Mouse (Mus musculus) ES-E14 (cell line): ENCODE measurements around the gene Fam240b. TPM values are rescaled to one million over a fixed set of nuclear protein-coding genes. Genes with fewer than 3 reads are reported as not detected.

Experiments used
- DNase-seq: peaks from one replicate; pipeline ENCODE4 v3.0.0-alpha.2; 2013; ENCODE audit warnings: low read depth, low spot score
- H3K27ac ChIP-seq: 2 replicates; pipeline ENCODE4 v1.5.1; 2012; ENCODE audit warnings: low read depth, mild to moderate bottlenecking, low read length, moderate library complexity, mixed read lengths; ENCODE audit not compliant: poor library complexity, insufficient read depth, severe bottlenecking
- H3K36me3 ChIP-seq: 2 replicates; pipeline ENCODE4 v1.6.1; 2012; ENCODE audit warnings: mild to moderate bottlenecking, low read length, moderate library complexity, mixed read lengths; ENCODE audit not compliant: control insufficient read depth, poor library complexity, insufficient read depth, severe bottlenecking
- H3K4me1 ChIP-seq, 2 experiments: fragments of 150-350 bp in 1 of 2; sonication (generic) in 1 of 2; 2 replicates each; pipeline ENCODE4 v1.6.1; 2012; ENCODE audit warnings: low read length in 2 of 2, mild to moderate bottlenecking in 1 of 2, mixed read lengths in 1 of 2; ENCODE audit not compliant: control insufficient read depth in 2 of 2, insufficient read depth in 2 of 2, poor library complexity in 1 of 2
- H3K4me3 ChIP-seq, 2 experiments: fragments of 150-350 bp in 1 of 2; sonication (generic) in 1 of 2; 2 replicates each; pipeline ENCODE4 v1.5.1; 2012; ENCODE audit warnings: low read length in 2 of 2, low read depth in 1 of 2, mild to moderate bottlenecking in 1 of 2, mixed read lengths in 1 of 2; ENCODE audit not compliant: insufficient read depth in 1 of 2, poor library complexity in 1 of 2, severe bottlenecking in 1 of 2
- H3K9ac ChIP-seq: 2 replicates; pipeline ENCODE4 v1.6.1; 2012; ENCODE audit warnings: low read depth, mild to moderate bottlenecking, low read length, mixed read lengths; ENCODE audit not compliant: poor library complexity, insufficient read depth, severe bottlenecking
- H3K9me3 ChIP-seq: fragments of 150-350 bp; sonication (generic); 2 replicates; pipeline ENCODE4 v1.6.1; 2012; ENCODE audit warnings: low read depth, mild to moderate bottlenecking, low read length; ENCODE audit not compliant: control insufficient read depth, insufficient read depth
- CHD2 ChIP-seq: IDR thresholded peaks from 2 replicates; pipeline ENCODE4 v1.6.1; 2014; ENCODE audit warnings: mild to moderate bottlenecking, low read depth, low read length, inconsistent platforms
- HCFC1 ChIP-seq: IDR thresholded peaks from 2 replicates; pipeline ENCODE4 v1.6.1; 2012; ENCODE audit warnings: low read length, inconsistent platforms, borderline replicate concordance; ENCODE audit not compliant: insufficient read depth
- MAFK ChIP-seq: IDR thresholded peaks from 2 replicates; pipeline ENCODE4 v1.6.1; 2014; ENCODE audit warnings: mild to moderate bottlenecking, low read depth, low read length, inconsistent platforms; ENCODE audit not compliant: insufficient read depth
- ZC3H11A ChIP-seq: IDR thresholded peaks from 2 replicates; pipeline ENCODE4 v1.6.1; 2012; ENCODE audit warnings: low read depth, mild to moderate bottlenecking, inconsistent platforms, low read length, borderline replicate concordance
- ZNF384 ChIP-seq: IDR thresholded peaks from 2 replicates; pipeline ENCODE4 v1.6.1; 2012; ENCODE audit warnings: low read depth, low read length, inconsistent platforms
- in situ Hi-C, 2 experiments: fragments of 600-800 bp; cut with MboI; formaldehyde crosslinking; loops; one replicate each; pipeline ENCODE4 v1.15.1; 2025; ENCODE audit warnings: low sequenced_read_pairs in 2 of 2, inconsistent platforms in 1 of 2; ENCODE audit not compliant: unreplicated experiment in 2 of 2
- total RNA-seq: library from RNA; depleted of rRNA; stranded (reverse); fragments of 300-350 nt; gene quantifications from 2 replicates; pipeline ENCODE4 v1.2.3, GENCODE M21; 2012

Gene Fam240b
- total RNA-seq, 1 experiment: not detected

DNA sequence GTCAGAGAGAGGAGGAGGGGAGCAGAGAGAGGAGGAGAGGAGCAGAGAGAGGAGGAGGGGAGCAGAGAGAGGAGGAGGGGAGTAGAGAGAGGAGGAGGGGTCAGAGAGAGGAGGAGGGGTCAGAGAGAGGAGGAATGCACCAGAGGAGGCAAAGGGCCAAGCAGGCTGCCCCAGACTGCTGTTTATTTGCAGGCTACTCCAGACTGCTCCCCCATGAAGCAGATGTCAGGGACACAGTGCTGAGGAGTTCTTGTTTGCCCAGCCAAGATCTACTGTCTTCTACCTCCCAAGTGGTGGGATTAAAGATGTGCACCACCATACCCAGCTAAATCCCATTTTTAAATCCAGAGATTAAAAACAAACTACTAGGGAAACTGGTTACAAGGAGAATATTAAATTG, 9.8 kb upstream of the Fam240b start:
- in situ Hi-C loops: no loop called here
- no peaks in the 10 kb centered on the region for H3K9me3 ChIP-seq
- no peak for DNase-seq
- no peak for TF ChIP-seq HCFC1
- no peak for TF ChIP-seq ZC3H11A
- no peak for TF ChIP-seq ZNF384
- TF ChIP-seq MAFK: no peak
- TF ChIP-seq CHD2: no peak
- H3K4me3 ChIP-seq: no peak overlapping the region
- no peaks in the 10 kb centered on the region for H3K4me1 ChIP-seq
- H3K27ac ChIP-seq: no peak overlapping the region
- no peaks in the 10 kb centered on the region for H3K36me3 ChIP-seq
- H3K9ac ChIP-seq: no peak overlapping the region

DNA sequence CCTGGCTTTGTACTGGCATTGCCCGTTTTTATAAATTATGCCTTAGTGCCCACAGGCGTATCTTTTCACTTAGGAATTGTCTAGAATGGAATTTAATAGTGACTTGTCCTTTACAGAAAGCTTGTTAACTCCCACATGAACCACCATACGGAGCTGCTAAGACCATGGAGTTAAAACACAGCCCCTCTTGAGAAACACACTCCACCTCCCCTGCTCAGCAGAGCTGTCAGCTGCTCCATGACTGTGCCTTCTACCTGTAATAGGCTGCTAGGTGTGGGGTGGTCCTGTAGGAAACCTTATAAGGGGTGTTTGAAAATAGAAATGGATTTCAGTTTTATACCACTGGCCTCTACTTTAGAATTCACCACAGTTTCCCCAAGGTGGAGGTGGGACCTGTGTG, 5.2 kb upstream of the Fam240b start:
- Histone ChIP-seq H3K4me3 (no peak overlapping the region), H3K4me1 (no peaks in the 10 kb centered on the region), H3K9me3 (no peaks in the 10 kb centered on the region), H3K9ac (no peak overlapping the region), H3K27ac (no peak overlapping the region), H3K36me3 (no peaks in the 10 kb centered on the region)
- TF ChIP-seq ZC3H11A: no peak
- TF ChIP-seq MAFK: no peak
- no peak for TF ChIP-seq HCFC1
- TF ChIP-seq CHD2: no peak
- TF ChIP-seq ZNF384: no peak
- in situ Hi-C loops: no loop called here
- DNase-seq: no peak

DNA sequence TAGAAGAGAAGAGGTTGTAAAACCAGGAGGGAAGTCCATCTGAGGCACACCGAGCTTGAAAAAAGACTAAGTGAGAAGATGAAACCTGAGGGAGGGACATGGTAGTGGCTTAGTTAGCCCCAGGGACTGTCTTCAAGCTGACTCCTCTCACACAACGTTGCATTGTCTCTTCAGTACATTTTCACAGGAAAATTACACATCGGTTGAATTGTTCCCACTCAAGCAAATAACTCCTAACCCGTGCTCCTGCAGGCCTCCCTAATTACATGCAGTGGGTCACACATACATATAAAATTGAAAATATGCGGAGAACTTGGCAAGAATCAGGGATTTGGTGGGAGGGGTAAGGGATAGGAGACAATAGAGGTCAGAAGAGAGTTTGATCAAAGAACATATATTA, 4.0 kb downstream of the Fam240b start:
- Histone ChIP-seq H3K36me3 (no peaks in the 10 kb centered on the region), H3K27ac (no peak overlapping the region), H3K4me3 (no peak overlapping the region), H3K9me3 (no peaks in the 10 kb centered on the region), H3K9ac (no peak overlapping the region), H3K4me1 (no peaks in the 10 kb centered on the region)
- in situ Hi-C loops: no loop called here
- DNase-seq: no peak
- no peak for TF ChIP-seq MAFK
- TF ChIP-seq ZC3H11A: no peak
- TF ChIP-seq CHD2: no peak
- no peak for TF ChIP-seq ZNF384
- TF ChIP-seq HCFC1: no peak

DNA sequence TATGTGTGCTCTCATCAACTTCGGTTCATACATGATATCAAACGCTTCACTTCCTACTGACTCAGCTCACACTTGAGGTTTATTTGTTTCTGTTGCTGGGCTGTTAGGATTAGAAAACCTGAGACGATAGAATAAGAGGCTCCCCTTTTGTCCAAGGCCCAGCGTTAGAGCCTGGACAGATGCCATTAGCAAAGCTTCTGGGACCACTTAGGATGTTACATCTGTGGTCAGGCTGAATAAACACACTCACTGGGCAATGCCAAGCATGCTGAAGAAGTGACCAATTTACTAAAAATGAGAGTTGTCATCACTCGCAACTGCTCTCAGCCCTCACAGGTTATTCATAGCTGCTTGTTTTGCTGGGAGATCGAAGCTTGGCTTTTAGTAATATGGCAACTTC, 7.7 kb downstream of the Fam240b start:
- no peak for DNase-seq
- no peak overlapping the region for H3K9ac ChIP-seq
- no peak overlapping the region for H3K27ac ChIP-seq
- TF ChIP-seq ZC3H11A: no peak
- in situ Hi-C loops: no loop called here
- no peaks in the 10 kb centered on the region for H3K36me3 ChIP-seq
- no peaks in the 10 kb centered on the region for H3K4me1 ChIP-seq
- H3K4me3 ChIP-seq: no peak overlapping the region
- no peaks in the 10 kb centered on the region for H3K9me3 ChIP-seq

DNA sequence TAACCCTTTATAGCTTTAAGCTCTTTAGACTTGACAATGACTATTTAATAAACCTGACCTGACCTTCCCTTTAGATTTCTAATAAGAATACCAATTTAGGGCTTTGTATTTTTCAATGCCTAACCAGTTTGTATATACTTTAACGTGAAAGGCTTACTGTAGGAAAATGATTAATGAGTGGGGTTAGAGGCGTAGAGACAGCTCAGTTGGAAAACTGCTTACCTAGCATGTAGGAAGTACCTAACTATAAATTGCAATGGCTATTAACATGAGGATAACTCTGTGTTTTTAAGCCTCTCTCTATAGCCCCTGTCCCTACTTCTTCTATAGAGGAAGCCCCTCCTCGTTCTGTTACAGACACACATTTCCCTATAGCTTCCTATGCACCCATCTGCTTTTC, 17.6 kb downstream of the Fam240b start:
- in situ Hi-C loops: no loop called here

More for the DNA sequence above, 17.6 kb downstream of the Fam240b start:
- TF ChIP-seq ZNF384 (no peak), ZC3H11A (no peak), HCFC1 (no peak), MAFK (no peak), CHD2 (no peak)
- DNase-seq: no peak
- H3K4me3 ChIP-seq: no peak overlapping the region
- H3K9ac ChIP-seq: no peak overlapping the region
- no peak overlapping the region for H3K27ac ChIP-seq
- 0 out of 4 replicates have a peak, but pooled peaks cover 0 to 2% of the 10 kb centered on the region in 2 experiments for H3K4me1 ChIP-seq
- H3K36me3 ChIP-seq: no peaks in the 10 kb centered on the region
- no peaks in the 10 kb centered on the region for H3K9me3 ChIP-seq
